Mouse (Mus musculus) kidney, postnatal 10 days (tissue): ENCODE data around the gene Kcne4.
A peak's percentile ranks its signal among the peaks of the same experiment; 100 is the strongest.

Experiments
- DNase-seq: peaks from one replicate; pipeline ENCODE4 v3.0.0; 2021; ENCODE audit warnings: mixed read lengths

Gene Kcne4

GRCm38 (mm10) chr1:78860056-78860455, 43.5 kb downstream of the Kcne4 start:
- DNase-seq = peak; percentile 15

DNA sequence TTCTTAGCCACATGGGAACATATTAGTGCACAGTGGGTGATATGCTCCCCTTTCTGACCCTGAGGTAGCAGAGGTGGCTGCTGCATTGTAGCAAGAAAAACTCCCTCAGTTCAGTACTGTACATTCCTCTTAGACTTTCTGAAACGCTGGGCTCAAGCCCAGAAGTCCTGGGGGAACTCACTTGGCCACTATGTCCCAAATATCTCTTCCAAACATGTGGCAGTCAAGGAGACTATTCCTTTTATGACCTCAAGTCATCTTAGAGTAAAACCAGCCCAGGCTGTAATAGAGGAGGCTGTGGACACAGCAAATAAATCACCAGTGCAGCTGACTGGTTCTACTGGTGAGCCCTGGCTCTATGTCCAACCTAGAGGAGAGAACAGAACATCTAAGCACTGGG, 45.7 kb downstream of the Kcne4 start:
- DNase-seq = peak; percentile 6

DNA sequence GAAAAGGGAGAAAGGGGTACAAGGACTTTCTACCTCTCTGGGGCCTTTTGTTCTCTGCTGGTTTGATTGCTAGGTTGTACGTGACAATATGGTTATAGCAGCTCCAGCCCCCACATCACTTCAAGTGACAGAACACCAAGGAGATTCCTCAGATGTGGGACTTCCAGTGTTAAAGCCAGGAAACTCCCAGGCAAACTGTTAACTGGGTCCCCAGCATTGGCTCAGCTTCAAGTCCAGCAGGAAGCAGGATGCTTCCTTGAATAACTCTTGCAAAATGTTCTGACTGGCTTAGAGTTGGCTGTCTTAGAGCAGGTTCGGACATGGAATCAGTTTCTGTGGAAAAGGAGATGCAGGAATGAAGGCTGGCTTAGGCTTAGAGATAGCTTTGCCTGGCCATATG, 47.3 kb downstream of the Kcne4 start:
- peak; percentile 71 for DNase-seq

- DNase-seq = peak; percentile 43
These were observed 47.8 kb downstream of the Kcne4 start for GRCm38 (mm10) chr1:78864351-78864750.

DNA sequence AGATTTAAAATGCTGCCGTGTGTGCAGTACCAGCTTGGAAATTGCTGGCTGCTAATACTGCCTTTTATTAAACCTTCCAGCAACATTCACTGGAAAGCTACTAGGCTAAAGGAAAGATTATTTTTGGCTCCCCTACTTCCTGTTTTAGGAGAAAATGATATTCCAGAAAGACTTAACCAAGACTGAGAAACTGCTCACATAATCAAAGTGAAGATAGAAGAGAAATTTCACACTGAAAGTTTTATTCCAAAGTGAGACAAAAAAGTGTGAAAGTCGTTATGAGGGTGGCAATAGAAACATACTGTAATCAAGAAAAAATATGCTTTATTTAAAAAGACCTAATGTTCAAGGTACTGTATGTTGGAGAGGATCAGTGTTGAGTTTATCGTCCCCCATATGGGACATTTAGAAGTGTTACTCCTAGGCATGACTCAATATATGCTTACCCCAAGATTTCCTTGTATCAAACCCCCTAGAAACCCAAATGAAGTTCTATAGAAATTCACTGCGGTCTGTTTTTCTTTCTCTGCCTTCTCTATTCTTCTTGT, 48.3 kb downstream of the Kcne4 start:
- DNase-seq = no peak

- no peak for DNase-seq
These were observed 49.4 kb downstream of the Kcne4 start for GRCm38 (mm10) chr1:78865991-78866390.

DNA sequence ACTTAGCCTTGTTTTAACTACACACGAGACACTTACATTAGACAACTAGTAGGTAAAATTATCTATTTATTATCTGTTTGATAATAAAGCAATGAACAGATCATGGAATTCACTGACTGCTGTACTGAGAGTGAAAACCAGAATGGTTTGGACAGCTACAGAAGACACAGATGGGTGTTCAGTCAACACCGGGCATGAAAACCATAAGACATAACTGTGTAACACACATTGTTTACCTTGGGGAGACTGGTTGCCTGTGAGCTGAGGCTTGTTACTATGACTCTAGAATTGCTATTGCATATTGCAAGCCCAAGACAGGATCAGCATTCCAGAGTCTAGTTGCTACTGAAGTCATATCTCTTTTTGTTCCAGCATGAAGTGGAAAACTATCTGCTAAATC, 49.9 kb downstream of the Kcne4 start:
- no peak for DNase-seq
